In genomic region chr11:72215410-72215797, GRCm38 (mm10) we compare ENCODE assay signal across 8 mouse cellular contexts. TPM values are rescaled to one million over a fixed set of nuclear protein-coding genes. Genes with fewer than 3 reads are reported as not detected.
DNase-seq lines count a peak whose midpoint lies in the region; ATAC-seq and TF ChIP-seq lines count a peak whose summit lies in the region.

Gene Med31, minus strand, starts transcription at chr11:72215592.

- H3K27me3 ChIP-seq in MEL (ENCODE audit: control insufficient read depth in 1 of 2, insufficient read depth in 2 of 2, low read length in 2 of 2), result no peaks in the 10 kb centered on the region
- H3K27me3 ChIP-seq in forebrain, postnatal 0 days (ENCODE audit: insufficient read depth, low read length), result no peaks in the 10 kb centered on the region
- no peaks in the 10 kb centered on the region for H3K27me3 ChIP-seq in hindbrain, embryonic 10.5 days (ENCODE audit: insufficient read depth, poor library complexity, severe bottlenecking)
- H3K27me3 ChIP-seq in lung, postnatal 0 days (replicated peaks; ENCODE audit: insufficient read depth, low read length), result no peaks in the 10 kb centered on the region

- peaks cover 0 to 4% of the 10 kb centered on the region in 2 experiments; a peak in 2 of 4 replicates for H3K36me3 ChIP-seq in MEL (ENCODE audit: control insufficient read depth in 1 of 2, insufficient read depth in 2 of 2, low read length in 2 of 2)
- peaks cover 17% of the 10 kb centered on the region for H3K36me3 ChIP-seq in forebrain, postnatal 0 days (ENCODE audit: insufficient read depth)
- H3K36me3 ChIP-seq in hindbrain, embryonic 10.5 days, result peaks cover 26% of the 10 kb centered on the region
- peaks cover 6% of the 10 kb centered on the region; the same call in 1 of the 2 replicates for H3K36me3 ChIP-seq in lung, postnatal 0 days (ENCODE audit: insufficient read depth, low read length)

- H3K4me3 ChIP-seq in MEL (ENCODE audit: control insufficient read depth in 1 of 2, insufficient read depth in 1 of 2, low read depth in 2 of 2, low read length in 2 of 2), result peak within 1 kb of the TSS; percentile 87 to 90
- peak within 1 kb of the TSS; percentile 76 for H3K4me3 ChIP-seq in forebrain, postnatal 0 days (ENCODE audit: low read depth, low read length)
- peak within 1 kb of the TSS; percentile 77 for H3K4me3 ChIP-seq in hindbrain, embryonic 10.5 days
- H3K4me3 ChIP-seq in lung, postnatal 0 days (ENCODE audit: low read depth, low read length), result peak within 1 kb of the TSS; percentile 76

- TF ChIP-seq CTCF in MEL (IDR thresholded peaks at IDR 0.05 in 2 of 3, conservative IDR thresholded peaks at IDR 0.05 in 1 of 3; ENCODE audit: control insufficient read depth in 1 of 3, insufficient read depth in 1 of 3, low read depth in 2 of 3, low read length in 3 of 3, poor library complexity in 1 of 3, severe bottlenecking in 1 of 3), result no peak
- TF ChIP-seq CTCF in forebrain, postnatal 0 days (IDR thresholded peaks at IDR 0.05; ENCODE audit: low read depth), result peak; percentile 17; the same call in 1 of the 2 replicates
- TF ChIP-seq CTCF in lung, postnatal 0 days (IDR thresholded peaks at IDR 0.05), result no peak

- H3K9me3 ChIP-seq in MEL (replicated peaks; ENCODE audit: insufficient read depth, low read length), result no peaks in the 10 kb centered on the region
- H3K9me3 ChIP-seq in forebrain, postnatal 0 days (ENCODE audit: low read length), result no peaks in the 10 kb centered on the region
- no peaks in the 10 kb centered on the region for H3K9me3 ChIP-seq in hindbrain, embryonic 10.5 days
- H3K9me3 ChIP-seq in lung, postnatal 0 days (ENCODE audit: low read length), result no peaks in the 10 kb centered on the region

- H3K4me1 ChIP-seq in MEL (ENCODE audit: control insufficient read depth in 1 of 2, insufficient read depth in 2 of 2, low read length in 2 of 2), result peaks cover 0 to 7% of the 10 kb centered on the region in 2 experiments; a peak in 2 of 4 replicates
- peaks cover 9% of the 10 kb centered on the region; the same call in 1 of the 2 replicates for H3K4me1 ChIP-seq in forebrain, postnatal 0 days (ENCODE audit: insufficient read depth)
- peaks cover 27% of the 10 kb centered on the region for H3K4me1 ChIP-seq in hindbrain, embryonic 10.5 days (replicated peaks)
- no peaks in the 10 kb centered on the region; the same call in 1 of the 2 replicates for H3K4me1 ChIP-seq in lung, postnatal 0 days (ENCODE audit: insufficient read depth, low read depth, low read length)

- no peak for TF ChIP-seq POLR2A in MEL (IDR thresholded peaks at IDR 0.05; ENCODE audit: control insufficient read depth in 1 of 2, insufficient read depth in 1 of 2, low read depth in 1 of 2, low read length in 2 of 2, poor library complexity in 1 of 2)

- H3K79me2 ChIP-seq in MEL (ENCODE audit: control insufficient read depth, insufficient read depth, low read length, poor library complexity), result peaks cover 3% of the 10 kb centered on the region

- H3K4me2 ChIP-seq in forebrain, postnatal 0 days (ENCODE audit: low read depth), result peak within 1 kb of the TSS; percentile 88
- H3K4me2 ChIP-seq in lung, postnatal 0 days (replicated peaks; ENCODE audit: low read depth, low read length), result peak within 1 kb of the TSS; percentile 87

- H3K27ac ChIP-seq in MEL (ENCODE audit: control insufficient read depth, low read depth, low read length), result no peak within 1 kb of the TSS
- peak within 1 kb of the TSS; percentile 85 for H3K27ac ChIP-seq in forebrain, postnatal 0 days (ENCODE audit: low read depth, low read length)
- H3K27ac ChIP-seq in hindbrain, embryonic 10.5 days, result peak within 1 kb of the TSS; percentile 91
- H3K27ac ChIP-seq in lung, postnatal 0 days (ENCODE audit: low read length), result peak within 1 kb of the TSS; percentile 81

- no peak for TF ChIP-seq RAD21 in MEL (IDR thresholded peaks at IDR 0.05; ENCODE audit: low read depth, low read length)

- WGBS in forebrain, postnatal 0 days, result 2% methylated on average over 29 of the region's 29 CpGs
- WGBS in hindbrain, embryonic 10.5 days, result 5% methylated on average over 29 of the region's 29 CpGs
- 1% methylated on average over 29 of the region's 29 CpGs for WGBS in lung, postnatal 0 days

- TF ChIP-seq EP300 in MEL (IDR thresholded peaks at IDR 0.05; ENCODE audit: low read depth in 1 of 2, low read length in 2 of 2), result 0 out of 4 replicates have a peak, but pooled peaks of 1 of the 2 experiments have one; percentile 1
- TF ChIP-seq EP300 in lung, postnatal 0 days (IDR thresholded peaks at IDR 0.05), result no peak

- peak; percentile 86 for ATAC-seq in forebrain, postnatal 0 days
- ATAC-seq in lung, postnatal 0 days, result peak; percentile 79

- peak within 1 kb of the TSS; percentile 64 for H3K9ac ChIP-seq in MEL (ENCODE audit: control insufficient read depth, low read depth, low read length, poor library complexity, severe bottlenecking)
- H3K9ac ChIP-seq in forebrain, postnatal 0 days, result peak within 1 kb of the TSS; percentile 68
- peak within 1 kb of the TSS; percentile 58 for H3K9ac ChIP-seq in lung, postnatal 0 days (replicated peaks; ENCODE audit: low read depth)

- DNase-seq in MEL (ENCODE audit: low read depth, low spot score), result no peak
- DNase-seq in cerebellum, adult 11-12 months, result peak; percentile 90
- DNase-seq in forebrain, postnatal 0 days, result peak; percentile 89
- peak; percentile 63 for DNase-seq in hindbrain, embryonic 10.5 days (ENCODE audit: low spot score)
- DNase-seq in layer of hippocampus, postnatal 10 days (ENCODE audit: low spot score in 2 of 2), result peak; percentile 72 to 77
- peak; percentile 84 for DNase-seq in lung, postnatal 0 days (ENCODE audit: low spot score)
- DNase-seq in ovary, postnatal 14 days (ENCODE audit: low spot score), result peak; percentile 67
- peak; percentile 81 for DNase-seq in thymus, postnatal 14 days

TF ChIP-seq in MEL, 35 proteins besides CTCF, POLR2A, EP300 and RAD21:
- TF ChIP-seq GATA1 (IDR thresholded peaks at IDR 0.05; ENCODE audit: low read depth, low read length), result no peak
- TF ChIP-seq MAX (IDR thresholded peaks at IDR 0.05; ENCODE audit: low read length), result peak; percentile 40; the same call in 1 of the 2 replicates

RNA-seq across cellular contexts. Expression of gene Med31, which starts in this region (rescaled TPM):
- total RNA-seq in MEL (2012; rRNA removed), result 18.2 and 21.1 TPM in 2 replicates
- polyA plus RNA-seq in MEL (2012; ENCODE audit: insufficient read depth in 1 of 2, insufficient read length in 2 of 2, low read depth in 1 of 2, low replicate concordance in 2 of 2, missing spikeins in 1 of 2), result 10 to 100 TPM in 1 of 2 experiments, not detected in 1; 12.1 TPM
- total RNA-seq in forebrain, postnatal 0 days (2014; rRNA removed), result 24.1 and 33.0 TPM in 2 replicates
- 43.4 and 43.9 TPM in 2 replicates for polyA plus RNA-seq in forebrain, postnatal 0 days (2015; fragmentation: Nextera tagmentation; extraction: Ambion mirVana)
- polyA plus RNA-seq in hindbrain, embryonic 10.5 days (2016; fragmentation: Nextera tagmentation; extraction: Ambion mirVana), result 54.9 and 57.2 TPM in 2 replicates
- 10 to 100 TPM; 14.3 to 15.8 TPM for total RNA-seq in layer of hippocampus, postnatal 10 days (2021)
- 50.3 and 50.7 TPM in 2 replicates for polyA plus RNA-seq in lung, postnatal 0 days (2015; fragmentation: Nextera tagmentation; extraction: Ambion mirVana)
